Mouse (Mus musculus): Measurements from ENCODE around the gene Gstp3.
"Not testable (repeated sequence)": the region's sequence is repeated elsewhere in the genome, so short reads cannot be mapped to it uniquely, and the experiment has no call there.

The Gstp3 gene

DNA sequence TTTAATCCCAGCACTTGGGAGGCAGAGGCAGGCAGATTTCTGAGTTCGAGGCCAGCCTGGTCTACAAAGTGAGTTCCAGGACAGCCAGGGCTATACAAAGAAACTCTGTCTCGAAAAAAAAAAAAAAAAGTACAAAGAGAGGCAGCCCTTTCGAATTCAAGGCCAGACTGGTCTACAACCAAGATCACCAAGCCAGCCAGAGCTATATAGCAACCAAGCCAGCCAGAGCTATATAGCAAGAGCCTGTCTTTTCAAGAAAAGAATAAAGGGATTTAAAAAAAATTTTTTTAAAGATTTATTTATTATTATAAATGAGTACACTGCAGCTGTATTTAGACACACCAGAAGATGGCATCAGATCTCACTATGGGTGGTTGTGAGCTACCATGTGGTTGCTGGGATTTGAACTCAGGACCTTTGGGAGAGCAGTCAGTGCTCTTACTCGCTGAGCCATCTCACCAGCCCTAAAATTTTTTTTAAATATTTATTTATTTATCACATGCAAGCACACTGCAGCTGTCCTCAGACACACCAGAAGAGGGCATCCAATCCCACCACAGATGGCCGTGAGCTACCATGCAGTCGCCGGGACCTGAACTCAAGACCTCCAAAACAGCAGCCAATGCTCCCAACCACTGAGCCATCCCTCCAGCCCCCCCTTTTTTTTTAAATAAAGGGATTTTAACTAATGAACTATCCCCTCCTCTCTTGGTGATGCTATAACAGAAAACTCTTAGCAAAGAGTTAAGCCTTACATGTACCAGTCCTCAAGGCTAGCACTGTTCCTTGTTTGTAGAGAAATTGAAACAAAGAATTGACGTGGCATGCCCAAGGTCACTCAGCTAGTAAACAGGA lies 902 bp upstream of the Gstp3 start:
- not testable (repeated sequence) for DNase-seq

DNA sequence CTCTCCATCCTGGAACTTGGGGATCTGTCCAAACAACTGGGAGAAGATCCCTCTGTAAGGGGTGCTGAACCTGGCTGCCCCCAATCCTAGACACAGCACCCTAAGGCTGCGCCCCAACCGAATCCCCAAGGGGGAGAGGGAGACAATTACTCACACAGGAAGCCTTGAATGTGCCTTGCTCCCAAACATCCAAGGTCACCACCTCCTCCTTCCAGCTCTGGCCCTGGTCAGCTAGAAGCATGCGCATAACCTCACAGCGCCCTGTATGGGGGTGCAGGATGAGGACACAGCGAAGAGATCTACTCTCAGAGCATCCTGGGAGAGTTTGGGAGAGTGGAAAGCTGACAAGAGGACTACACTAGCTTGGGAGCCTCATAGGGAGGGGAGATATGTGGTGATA lies 788 bp downstream of the Gstp3 start:
- no peak for DNase-seq

DNA sequence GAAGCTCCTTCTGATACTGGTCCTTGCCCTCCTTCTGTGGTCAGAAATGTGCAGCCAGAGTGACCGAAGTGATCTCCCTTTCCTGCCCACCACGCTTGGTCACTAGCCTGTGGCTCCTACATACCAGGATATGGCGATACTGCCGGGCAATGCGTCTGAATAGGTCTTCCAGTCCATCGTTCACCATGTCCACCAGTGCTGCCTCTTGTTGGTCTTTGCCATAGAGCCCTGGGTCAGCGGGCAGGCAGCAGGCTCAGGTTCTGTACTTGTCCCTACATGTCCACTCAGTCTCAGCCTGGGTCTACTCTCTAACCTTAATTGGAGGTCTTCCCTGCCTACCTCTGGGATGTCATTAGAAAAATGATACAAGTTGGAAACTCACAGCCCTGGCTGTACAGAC lies 1.4 kb downstream of the Gstp3 start:
- no peak for DNase-seq

DNA sequence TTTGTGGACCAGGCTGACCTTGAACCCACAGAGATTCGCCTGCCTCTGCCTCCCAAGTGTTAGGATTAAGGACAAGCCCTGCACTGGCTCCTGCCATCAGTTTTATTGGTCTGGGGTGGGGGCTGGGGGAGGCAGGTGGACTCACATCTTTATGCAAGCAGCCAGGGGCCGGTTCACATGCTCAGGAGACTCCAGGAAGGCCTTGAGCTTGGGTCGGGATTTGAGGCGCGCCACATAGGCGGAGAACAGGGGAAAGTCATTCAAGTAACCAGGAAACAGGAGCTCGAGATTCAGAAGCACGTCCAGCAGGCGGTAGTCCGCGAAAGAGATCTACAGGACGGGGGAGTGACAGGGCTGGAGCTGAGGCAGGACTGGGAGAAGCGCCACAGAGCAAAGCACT lies 2.0 kb downstream of the Gstp3 start:
- DNase-seq, result no peak

DNA sequence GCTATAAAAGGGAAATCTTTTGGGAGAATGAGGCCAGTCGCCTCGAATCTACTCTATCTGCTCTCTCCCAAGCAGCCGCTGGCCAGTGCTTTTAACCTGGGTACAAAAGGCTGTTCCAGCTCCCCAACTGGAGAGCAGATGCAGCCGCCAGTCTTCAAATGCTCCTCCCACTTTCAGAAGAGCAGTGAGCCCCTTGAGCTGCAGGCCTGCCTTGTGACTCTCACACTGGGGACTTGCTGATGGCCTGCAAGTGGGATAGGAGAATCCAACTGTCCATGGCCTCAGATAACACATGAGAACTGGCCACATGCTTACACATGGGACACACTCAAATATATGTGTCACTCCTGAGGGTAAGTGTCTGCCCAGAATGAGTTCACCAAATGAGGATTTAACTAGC lies 2.6 kb downstream of the Gstp3 start:
- DNase-seq, result no peak

DNA sequence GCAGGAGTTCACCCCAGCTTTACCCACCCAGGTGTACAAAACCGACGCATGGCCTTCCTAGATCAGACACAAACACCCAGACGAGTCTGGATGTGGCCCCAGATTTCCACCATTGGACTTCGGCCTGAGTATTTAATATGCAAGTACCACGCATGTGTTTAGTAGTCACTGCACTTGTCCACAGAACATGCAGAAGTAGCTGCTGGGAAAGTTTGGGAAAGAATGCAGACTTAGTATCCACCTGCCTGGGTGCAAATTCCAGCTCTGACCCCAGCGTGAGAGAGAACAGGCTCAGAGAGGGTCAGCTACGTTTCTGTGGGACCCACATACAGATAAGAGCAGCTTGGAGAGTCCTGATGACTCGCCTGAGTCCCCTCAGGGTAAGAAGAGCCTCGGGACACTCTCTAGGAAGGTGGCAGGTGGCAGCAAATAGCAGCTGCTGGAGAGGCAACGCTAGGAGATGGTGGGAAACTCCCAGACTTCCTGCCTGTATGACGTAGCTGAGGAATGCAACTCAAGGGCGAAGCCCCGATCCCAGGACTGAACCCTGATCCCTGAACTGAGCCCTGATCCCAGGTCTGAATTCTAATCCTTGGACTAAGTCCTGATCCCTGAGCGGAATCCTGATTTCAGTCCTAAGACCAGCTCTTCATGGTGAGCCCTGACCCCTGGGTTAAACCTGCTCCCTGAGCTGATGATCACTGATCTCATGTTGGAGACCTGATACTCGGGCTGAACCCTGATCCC lies 3.2 kb downstream of the Gstp3 start:
- DNase-seq, result no peak

DNA sequence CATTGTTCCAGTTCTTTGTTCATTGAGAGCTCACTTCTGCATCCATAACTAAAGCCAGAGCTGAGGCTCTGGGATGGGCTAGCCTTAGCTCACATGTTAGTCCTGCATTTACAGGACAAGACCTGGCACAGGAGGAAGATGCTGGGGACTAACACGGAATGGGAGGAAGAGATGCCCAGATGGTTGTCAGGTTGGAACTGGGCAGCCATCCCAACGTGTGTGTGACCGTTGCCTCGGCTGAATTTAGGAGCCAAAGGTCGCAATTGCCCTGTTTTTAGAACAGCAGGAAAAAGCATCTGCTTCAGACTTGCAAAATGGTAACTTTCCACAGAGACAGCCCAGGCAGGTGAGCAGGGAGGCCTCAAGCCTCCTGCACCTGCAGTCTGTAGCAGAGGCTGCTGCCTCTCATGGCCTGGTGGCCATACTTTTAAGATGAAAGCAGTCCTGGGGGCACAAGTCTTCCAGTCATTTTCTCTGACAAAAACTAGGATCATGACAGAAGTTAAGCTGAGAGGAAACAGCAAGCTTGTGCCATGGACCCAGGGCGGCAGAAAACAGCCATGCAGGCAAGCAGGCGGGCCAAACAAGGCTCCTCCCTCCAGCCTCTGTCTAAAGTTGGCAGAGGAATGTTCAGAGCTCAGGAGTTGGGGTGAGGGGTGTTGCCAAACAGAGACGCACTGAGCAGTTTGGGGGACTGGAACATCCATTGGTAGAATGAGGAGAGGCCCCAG lies 4.0 kb downstream of the Gstp3 start:
- DNase-seq, result peak; percentile 70 to 71

DNA sequence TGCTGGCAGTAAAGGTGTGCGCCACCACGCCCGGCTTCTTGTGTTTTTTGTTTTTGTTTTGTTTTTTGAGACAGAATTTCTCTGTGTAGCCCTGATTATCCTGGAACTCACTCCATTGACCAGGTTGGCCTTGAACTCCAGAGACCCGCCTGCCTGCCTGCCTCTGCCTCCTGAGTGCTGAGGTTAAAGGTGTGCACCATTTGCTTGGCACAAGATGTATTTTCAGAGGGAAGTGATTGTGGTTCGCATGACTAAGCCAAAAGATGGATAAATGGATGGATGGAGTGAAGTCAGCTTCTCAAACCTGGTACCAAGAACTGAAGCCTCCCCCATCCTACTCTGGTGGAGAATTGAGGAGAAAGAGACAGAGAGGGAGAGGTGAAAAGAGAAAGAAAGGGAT lies 4.8 kb downstream of the Gstp3 start:
- no peak for DNase-seq

DNA sequence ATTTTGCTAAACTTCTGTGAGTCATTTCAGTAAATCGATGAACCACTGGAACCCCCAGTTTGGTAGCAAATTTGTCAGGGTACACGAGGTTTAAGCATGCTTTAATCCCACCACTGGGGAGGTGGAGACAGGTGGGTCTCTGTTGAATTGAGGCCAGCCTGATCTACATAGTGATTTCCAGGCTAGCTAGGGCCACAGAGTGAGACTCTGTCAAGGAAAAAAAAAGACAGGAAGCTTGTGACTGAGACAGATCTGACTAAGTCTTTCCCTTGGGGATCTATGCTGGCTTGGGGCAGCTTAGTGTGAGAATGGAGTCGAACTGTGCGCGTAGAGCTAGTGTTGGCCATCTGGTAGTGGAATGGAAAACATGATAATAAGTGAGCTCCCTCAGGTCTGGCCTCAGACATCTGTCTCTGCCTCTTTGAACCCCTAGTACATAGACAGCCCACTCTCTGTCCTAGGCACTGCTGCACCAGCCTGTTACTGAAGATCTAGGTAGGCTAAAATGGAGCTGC lies 6.8 kb downstream of the Gstp3 start:
- no peak for DNase-seq

DNA sequence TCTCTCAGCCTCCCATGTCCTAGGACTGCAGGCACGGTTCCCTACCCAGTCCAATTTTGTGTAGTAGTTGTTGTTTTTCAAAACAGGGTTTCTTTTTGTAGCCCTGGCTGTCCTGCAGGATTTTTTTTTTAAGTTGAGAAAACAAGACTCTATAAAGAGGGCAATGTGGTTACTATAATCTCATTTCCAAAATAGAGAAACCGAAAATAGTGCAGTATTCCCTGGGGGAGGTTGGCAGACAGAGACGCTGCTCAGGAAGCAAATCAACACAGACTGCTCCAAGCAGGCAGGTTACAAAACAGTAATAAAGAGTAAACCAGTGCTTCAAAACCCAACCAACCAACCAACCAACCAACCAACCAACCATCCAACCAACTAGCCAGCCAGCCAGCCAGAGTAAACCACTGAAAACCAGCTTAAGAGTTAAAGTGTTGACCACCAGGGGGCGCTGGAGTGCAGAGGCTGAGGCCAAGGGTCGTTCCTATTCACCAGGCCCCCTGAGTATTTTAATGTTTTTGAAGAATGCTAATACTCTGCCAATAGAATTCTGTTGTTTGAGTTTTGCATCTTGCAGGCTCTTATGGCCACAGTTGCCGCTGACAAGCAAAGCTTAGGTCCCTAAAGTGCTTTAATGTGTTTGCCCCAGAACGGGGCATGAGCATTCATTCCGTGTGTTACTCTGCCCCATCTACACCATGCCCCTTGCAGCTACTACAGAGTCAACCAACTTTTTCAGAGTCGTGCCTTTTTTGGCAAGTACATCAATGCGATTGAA lies 7.4 kb downstream of the Gstp3 start:
- DNase-seq, result peak; percentile 75 to 78

DNA sequence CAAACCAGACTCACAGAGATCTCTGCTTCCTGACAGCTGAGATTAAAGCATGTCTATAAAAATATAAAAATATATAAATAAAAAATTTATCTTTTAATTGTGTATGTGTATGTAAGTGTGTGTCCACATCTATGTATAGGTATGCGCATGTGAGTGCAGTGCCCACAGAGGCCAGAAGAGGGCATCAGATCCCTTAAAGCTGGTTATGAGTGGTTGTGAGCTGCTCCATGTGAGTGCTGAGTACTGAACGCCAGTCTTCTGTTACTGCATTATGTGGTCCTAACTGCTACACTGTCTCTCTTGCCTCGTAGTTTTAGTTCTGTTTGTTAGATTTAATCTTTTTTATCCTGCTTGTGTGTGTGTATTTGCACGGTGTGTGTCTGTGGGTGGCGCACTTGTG lies 8.4 kb downstream of the Gstp3 start:
- no peak for DNase-seq

DNA sequence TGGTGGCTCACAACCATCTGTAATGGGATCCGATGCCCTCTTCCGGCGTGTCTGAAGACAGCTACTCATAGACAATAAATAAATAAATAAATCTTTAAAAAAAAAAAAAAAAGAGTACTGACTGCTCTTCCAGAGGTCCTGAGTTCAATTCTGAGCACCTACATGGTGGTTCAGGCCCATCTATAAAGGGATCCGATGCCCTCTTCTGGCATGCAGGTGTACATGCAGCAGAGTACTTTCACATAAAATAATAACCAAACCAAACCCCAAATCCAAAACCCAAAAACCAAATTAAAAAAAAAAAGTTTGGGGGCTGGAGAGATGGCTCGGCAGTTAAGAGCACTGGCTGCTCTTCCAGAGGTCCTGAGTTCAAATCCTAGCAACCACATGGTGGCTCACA lies 10.3 kb downstream of the Gstp3 start:
- DNase-seq, result not testable (repeated sequence)

DNA sequence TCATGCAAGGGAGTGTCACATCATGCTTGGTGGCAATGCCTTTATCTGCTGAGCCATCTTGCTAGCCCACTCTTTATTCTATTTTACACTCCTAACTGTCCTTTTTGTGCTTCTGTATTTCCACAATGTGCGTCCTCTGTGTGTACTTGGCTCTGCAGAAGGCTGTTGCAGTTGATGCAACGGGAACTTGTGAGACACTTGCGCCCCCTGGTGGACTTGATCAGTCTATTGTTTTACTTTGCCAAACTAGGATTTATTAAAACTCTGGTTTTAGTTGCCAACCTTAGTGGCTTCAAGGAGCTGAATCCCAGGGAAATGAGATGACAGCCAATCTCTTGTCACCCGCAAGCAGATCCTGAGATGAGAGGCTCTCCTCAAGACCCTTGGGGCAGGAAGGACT lies 11.5 kb downstream of the Gstp3 start:
- DNase-seq, result peak; percentile 87 to 89

DNA sequence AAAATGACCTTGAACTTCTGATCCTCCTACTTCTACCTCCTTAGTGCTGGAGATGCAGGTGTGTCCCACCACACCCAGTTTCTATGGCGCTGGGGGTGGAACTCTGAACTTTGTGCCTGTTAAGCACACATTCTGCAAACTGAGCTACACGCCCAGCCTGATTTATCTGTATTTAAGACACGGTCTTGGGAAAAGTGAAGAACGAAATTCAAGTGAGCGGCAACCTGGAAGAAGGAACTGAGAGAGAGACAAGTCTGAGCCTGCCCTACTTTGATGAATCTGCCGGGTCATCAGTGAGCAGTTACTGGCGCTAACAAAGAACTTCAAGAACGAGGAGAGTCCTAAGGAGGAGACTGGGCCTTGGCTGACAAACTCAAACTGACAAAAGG lies 12.5 kb downstream of the Gstp3 start:
- no peak for DNase-seq

DNA sequence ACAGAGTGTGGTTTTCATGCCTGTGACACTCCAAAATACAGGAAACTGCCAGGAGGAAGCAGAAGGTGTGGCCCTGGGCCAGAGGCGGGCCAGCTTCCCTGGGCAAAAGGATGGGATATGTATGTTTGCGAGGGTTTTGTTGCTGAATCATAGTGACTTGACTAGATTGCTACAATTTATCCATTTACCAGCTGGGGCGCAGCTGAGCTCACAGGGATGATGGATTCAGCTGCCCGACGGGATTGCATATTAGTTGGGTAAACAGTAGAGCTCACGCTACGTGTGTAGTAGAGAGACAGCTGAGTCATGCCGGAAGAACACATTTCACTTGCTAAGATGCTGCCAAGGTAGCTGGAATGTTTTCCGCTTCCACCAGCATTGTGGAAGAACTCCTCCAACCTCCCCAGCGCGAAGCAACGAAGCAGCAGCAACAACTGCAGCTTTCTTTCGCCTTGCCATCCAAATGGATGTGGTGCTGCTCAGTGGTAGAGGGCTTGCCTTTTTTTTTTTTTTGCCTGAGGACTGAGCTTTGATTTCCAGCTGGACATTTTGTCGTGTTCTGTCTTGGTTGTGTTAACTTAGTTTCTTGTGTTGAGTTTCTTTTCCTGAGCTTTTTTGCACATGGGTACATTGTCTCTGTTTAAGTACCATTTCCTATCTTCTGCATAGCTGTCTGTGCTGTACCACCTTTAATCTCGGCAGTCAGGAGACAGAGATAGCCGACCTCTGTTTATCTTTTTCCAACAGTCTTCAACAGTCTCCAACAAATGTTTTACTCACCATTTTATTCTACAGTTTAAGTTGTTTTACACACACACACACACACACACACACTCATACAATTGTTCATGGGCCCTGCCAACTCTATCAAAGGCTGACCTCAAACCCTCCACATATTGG lies 13.2 kb downstream of the Gstp3 start, which contains the start of gene Gstp2:
TSS of gene Gstp2 (minus strand) at position 58 of the 900 bp plus-strand sequence.
- peak; percentile 80 to 85 for DNase-seq

DNA sequence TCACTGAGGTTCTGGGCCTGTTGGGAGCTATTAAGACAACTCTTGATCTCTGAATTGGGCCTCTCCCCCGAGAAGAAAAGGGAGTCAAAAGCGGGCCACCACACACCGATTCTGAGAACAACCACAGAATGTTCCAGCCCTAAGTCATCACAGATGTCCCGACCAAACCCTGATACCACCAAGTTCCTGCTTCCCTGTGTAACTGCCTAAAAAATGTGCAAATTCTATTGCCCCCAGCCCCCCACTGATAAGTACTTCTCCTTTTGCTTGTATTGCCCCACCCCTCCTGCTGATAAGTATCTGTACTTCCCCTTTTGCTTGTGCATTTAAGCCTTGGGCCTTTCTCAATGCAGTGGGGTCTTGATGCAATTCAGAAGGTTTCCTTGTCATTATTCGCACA lies 15.3 kb downstream of the Gstp3 start:
- not testable (repeated sequence) for DNase-seq

DNA sequence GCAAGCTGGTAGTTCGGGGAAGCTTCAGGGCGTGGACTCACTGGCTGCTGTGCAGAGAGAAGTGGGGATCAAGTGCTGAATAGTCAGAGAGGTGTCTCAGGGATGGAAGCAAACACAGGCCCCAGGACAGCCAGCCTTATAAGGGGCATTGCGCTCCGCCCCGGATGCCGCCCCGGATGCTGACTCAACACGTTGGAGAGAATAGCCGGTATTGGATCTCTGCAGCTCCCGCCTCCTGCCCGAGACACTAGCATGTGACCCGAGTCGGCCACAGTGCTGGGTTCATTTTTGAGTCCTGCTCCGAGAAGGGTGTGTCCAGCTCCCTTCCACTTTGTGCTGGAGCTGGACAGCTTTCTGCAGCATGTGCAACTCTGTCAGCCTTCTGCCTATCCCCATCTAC lies 17.2 kb downstream of the Gstp3 start:
- no peak for DNase-seq

DNA sequence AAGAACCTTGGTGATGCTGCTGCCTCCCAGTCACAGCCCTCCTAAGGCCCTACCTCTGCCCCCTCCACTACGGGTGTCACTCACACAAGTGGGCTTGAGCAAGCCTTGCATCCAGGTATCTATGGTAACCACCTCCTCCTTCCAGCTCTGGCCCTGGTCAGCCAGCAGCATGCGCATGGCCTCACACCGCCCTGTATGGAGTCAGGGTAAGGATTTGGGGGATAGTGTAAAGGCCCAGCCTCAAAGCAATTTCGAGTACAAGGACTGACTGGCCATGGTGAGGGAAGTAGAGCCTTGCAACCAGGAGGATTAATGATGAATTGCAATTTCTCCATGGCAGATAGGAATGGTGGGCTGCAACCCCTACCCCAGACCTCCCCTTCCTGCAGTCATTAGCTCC lies 17.9 kb downstream of the Gstp3 start:
- DNase-seq, result not testable (repeated sequence)

DNA sequence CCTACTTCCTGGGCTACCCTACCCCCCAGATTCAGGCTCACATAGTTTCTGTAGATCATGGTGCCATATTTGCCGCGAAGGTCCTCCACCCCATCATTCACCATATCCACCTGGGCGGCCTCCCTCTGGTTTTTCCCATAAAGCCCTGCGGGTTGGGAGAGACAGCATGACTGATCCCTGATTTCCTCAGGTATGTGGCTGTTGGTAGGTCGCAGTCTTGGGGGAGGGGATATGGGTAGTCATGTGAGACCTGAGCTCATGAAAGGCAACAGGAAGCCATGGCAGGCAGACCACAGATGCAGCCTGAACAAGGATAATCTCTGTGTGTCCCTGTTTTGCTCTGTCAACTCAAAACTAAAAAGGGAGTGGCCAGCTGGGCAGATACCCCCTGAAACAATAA lies 18.4 kb downstream of the Gstp3 start:
- not testable (repeated sequence) for DNase-seq

DNA sequence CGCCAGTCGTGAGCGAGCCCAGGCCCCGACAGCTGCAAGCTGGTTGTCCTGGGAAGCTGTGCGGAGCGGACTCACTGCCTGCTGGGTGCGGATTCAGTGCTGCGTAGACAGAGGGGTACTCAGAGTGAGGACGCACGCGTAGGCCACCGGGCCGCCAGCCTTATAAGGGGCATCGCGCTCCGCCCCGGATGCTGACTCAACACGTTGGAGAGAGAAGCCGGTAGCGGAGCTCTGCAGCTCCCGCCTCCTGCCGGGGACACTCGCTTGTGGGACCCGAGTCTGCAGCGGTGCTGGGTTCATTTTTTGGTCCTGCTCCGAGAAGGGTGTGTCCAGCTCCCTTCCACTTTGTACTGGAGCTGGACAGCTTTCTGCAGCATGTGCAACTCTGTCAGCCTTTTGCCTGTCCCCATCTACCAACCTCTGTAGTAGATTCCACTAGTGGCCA lies 21.6 kb downstream of the Gstp3 start, which contains the start of gene Gstp1:
TSS of gene Gstp1 (minus strand) at position 198 of the 445 bp plus-strand sequence.
- peak; percentile 74 to 80 for DNase-seq

DNA sequence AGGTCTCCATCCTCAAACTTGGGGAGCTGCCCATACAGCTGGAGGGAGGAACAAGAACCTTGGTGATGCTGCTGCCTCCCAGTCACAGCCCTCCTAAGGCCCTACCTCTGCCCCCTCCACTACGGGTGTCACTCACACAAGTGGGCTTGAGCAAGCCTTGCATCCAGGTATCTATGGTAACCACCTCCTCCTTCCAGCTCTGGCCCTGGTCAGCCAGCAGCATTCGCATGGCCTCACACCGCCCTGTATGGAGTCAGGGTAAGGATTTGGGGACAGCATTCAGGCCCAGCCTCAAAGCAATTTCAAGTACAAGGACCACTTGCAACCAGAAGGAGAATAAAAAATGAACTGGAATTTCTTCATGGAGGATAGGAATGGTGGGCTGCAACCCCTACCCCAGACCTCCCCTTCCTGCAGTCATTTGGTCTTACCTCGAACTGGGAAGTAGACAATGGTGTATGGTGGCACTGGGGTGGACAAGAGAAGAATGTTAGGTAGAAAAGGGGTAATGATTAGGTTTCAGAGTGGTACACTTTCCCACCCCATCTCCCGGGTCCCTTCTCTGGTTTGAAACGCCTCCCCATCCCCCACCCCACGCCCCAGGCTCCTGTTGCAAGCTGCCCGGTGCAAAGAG lies 22.1 kb downstream of the Gstp3 start:
- DNase-seq, result not testable (repeated sequence)
